Mouse (Mus musculus): ENCODE data around the gene Gm42906. TPM values are rescaled to one million over a fixed set of nuclear protein-coding genes. Genes with fewer than 3 reads are reported as not detected.

Gm42906 gene
- polyA plus RNA-seq, 1 experiment from 2014 or later, result not detected

GRCm38 (mm10) chr5:151133744-151134143 lies 294.2 kb downstream of the Gm42906 start:
- H3K9me3 ChIP-seq (replicated peaks), result no peaks in the 10 kb centered on the region
- no peaks in the 10 kb centered on the region for H3K36me3 ChIP-seq
- WGBS (ENCODE audit: insufficient replicate concordance), result 80% methylated on average over 14 of the region's 14 CpGs
- no peak overlapping the region for H3K4me3 ChIP-seq
- H3K27me3 ChIP-seq (replicated peaks), result no peaks in the 10 kb centered on the region
- no peak overlapping the region for H3K4me2 ChIP-seq
- H3K9ac ChIP-seq, result no peak overlapping the region
- no peak for ATAC-seq
- H3K27ac ChIP-seq, result no peak overlapping the region
- peaks cover 15% of the 10 kb centered on the region for H3K4me1 ChIP-seq

- Histone ChIP-seq H3K36me3 (no peaks in the 10 kb centered on the region), H3K27ac (no peak overlapping the region), H3K4me2 (no peak overlapping the region), H3K27me3 (replicated peaks) (no peaks in the 10 kb centered on the region), H3K4me3 (no peak overlapping the region), H3K4me1 (0 out of 2 replicates have a peak, but pooled peaks cover 9% of the 10 kb centered on the region), H3K9me3 (replicated peaks) (no peaks in the 10 kb centered on the region), H3K9ac (no peak overlapping the region)
- 22% methylated on average over 2 of the region's 2 CpGs for WGBS (ENCODE audit: insufficient replicate concordance)
- ATAC-seq, result no peak
Observed at GRCm38 (mm10) chr5:151129762-151130161, 298.2 kb downstream of the Gm42906 start.

GRCm38 (mm10) chr5:151127298-151127717 lies 300.7 kb downstream of the Gm42906 start:
- no peaks in the 10 kb centered on the region for H3K27me3 ChIP-seq (replicated peaks)
- ATAC-seq, result peak; percentile 69; the same call in 1 of the 2 replicates
- no peak overlapping the region for H3K4me3 ChIP-seq
- 0 out of 2 replicates have a peak, but pooled peaks cover 9% of the 10 kb centered on the region for H3K4me1 ChIP-seq
- H3K4me2 ChIP-seq, result peak overlapping the region; percentile 18
- H3K27ac ChIP-seq, result no peak overlapping the region
- WGBS (ENCODE audit: insufficient replicate concordance), result 8% methylated on average over 6 of the region's 6 CpGs
- H3K9me3 ChIP-seq (replicated peaks), result no peaks in the 10 kb centered on the region
- H3K36me3 ChIP-seq, result no peaks in the 10 kb centered on the region
- H3K9ac ChIP-seq, result no peak overlapping the region

GRCm38 (mm10) chr5:151126608-151127005 lies 301.4 kb downstream of the Gm42906 start:
- H3K9me3 ChIP-seq (replicated peaks), result no peaks in the 10 kb centered on the region
- no peak overlapping the region for H3K4me3 ChIP-seq
- 0 out of 2 replicates have a peak, but pooled peaks cover 9% of the 10 kb centered on the region for H3K4me1 ChIP-seq
- no peak overlapping the region for H3K4me2 ChIP-seq
- no peaks in the 10 kb centered on the region for H3K27me3 ChIP-seq (replicated peaks)
- no peak overlapping the region for H3K27ac ChIP-seq
- no peaks in the 10 kb centered on the region for H3K36me3 ChIP-seq
- H3K9ac ChIP-seq, result no peak overlapping the region
- 54% methylated on average over 10 of the region's 10 CpGs for WGBS (ENCODE audit: insufficient replicate concordance)
- ATAC-seq, result no peak

- 70% methylated on average over 6 of the region's 6 CpGs for WGBS (ENCODE audit: insufficient replicate concordance)
- Histone ChIP-seq H3K36me3 (no peaks in the 10 kb centered on the region), H3K9ac (no peak overlapping the region), H3K27ac (no peak overlapping the region), H3K9me3 (replicated peaks) (no peaks in the 10 kb centered on the region), H3K4me2 (no peak overlapping the region), H3K4me1 (0 out of 2 replicates have a peak, but pooled peaks cover 9% of the 10 kb centered on the region), H3K27me3 (replicated peaks) (no peaks in the 10 kb centered on the region), H3K4me3 (no peak overlapping the region)
- no peak for ATAC-seq
Observed at GRCm38 (mm10) chr5:151125985-151126607, 301.9 kb downstream of the Gm42906 start.

GRCm38 (mm10) chr5:151117846-151118245 lies 310.1 kb downstream of the Gm42906 start:
- Histone ChIP-seq H3K4me3 (no peak overlapping the region), H3K9ac (no peak overlapping the region), H3K36me3 (no peaks in the 10 kb centered on the region), H3K27me3 (replicated peaks) (no peaks in the 10 kb centered on the region), H3K4me1 (no peaks in the 10 kb centered on the region), H3K4me2 (no peak overlapping the region), H3K9me3 (replicated peaks) (no peaks in the 10 kb centered on the region), H3K27ac (no peak overlapping the region)
- WGBS (ENCODE audit: insufficient replicate concordance), result 64% methylated on average over 2 of the region's 2 CpGs
- ATAC-seq, result no peak; the same call in 1 of the 2 replicates

- ATAC-seq, result no peak
- no peaks in the 10 kb centered on the region for H3K9me3 ChIP-seq (replicated peaks)
- H3K9ac ChIP-seq, result no peak overlapping the region
- H3K4me3 ChIP-seq, result no peak overlapping the region
- no peak overlapping the region for H3K4me2 ChIP-seq
- 74% methylated on average over 5 of the region's 5 CpGs for WGBS (ENCODE audit: insufficient replicate concordance)
- no peak overlapping the region for H3K27ac ChIP-seq
- no peaks in the 10 kb centered on the region for H3K36me3 ChIP-seq
- H3K27me3 ChIP-seq (replicated peaks), result no peaks in the 10 kb centered on the region
- no peaks in the 10 kb centered on the region for H3K4me1 ChIP-seq
Observed at GRCm38 (mm10) chr5:151116192-151116887, 311.6 kb downstream of the Gm42906 start.

- no peaks in the 10 kb centered on the region for H3K9me3 ChIP-seq (replicated peaks)
- H3K27ac ChIP-seq, result no peak overlapping the region
- H3K36me3 ChIP-seq, result no peaks in the 10 kb centered on the region
- no peak for ATAC-seq
- H3K4me3 ChIP-seq, result no peak overlapping the region
- H3K4me2 ChIP-seq, result no peak overlapping the region
- H3K9ac ChIP-seq, result no peak overlapping the region
- no peaks in the 10 kb centered on the region for H3K27me3 ChIP-seq (replicated peaks)
- WGBS (ENCODE audit: insufficient replicate concordance), result 66% methylated on average over 9 of the region's 9 CpGs
- H3K4me1 ChIP-seq, result peaks cover 5% of the 10 kb centered on the region; the same call in 1 of the 2 replicates
Observed at GRCm38 (mm10) chr5:151112743-151113142, 315.2 kb downstream of the Gm42906 start.

GRCm38 (mm10) chr5:151111080-151111871 lies 316.7 kb downstream of the Gm42906 start:
- WGBS (ENCODE audit: insufficient replicate concordance), result 70% methylated on average over 7 of the region's 7 CpGs
- Histone ChIP-seq H3K36me3 (no peaks in the 10 kb centered on the region), H3K9ac (no peak overlapping the region), H3K4me3 (no peak overlapping the region), H3K9me3 (replicated peaks) (no peaks in the 10 kb centered on the region), H3K27me3 (replicated peaks) (no peaks in the 10 kb centered on the region), H3K4me1 (peaks cover 5% of the 10 kb centered on the region; the same call in 1 of the 2 replicates), H3K27ac (no peak overlapping the region), H3K4me2 (no peak overlapping the region)
- no peak for ATAC-seq

- no peak overlapping the region for H3K27ac ChIP-seq
- H3K9ac ChIP-seq, result no peak overlapping the region
- H3K4me3 ChIP-seq, result no peak overlapping the region
- no peaks in the 10 kb centered on the region for H3K27me3 ChIP-seq (replicated peaks)
- ATAC-seq, result no peak
- WGBS (ENCODE audit: insufficient replicate concordance), result 72% methylated on average over 6 of the region's 6 CpGs
- no peaks in the 10 kb centered on the region for H3K9me3 ChIP-seq (replicated peaks)
- H3K36me3 ChIP-seq, result no peaks in the 10 kb centered on the region
- no peak overlapping the region for H3K4me2 ChIP-seq
- H3K4me1 ChIP-seq, result peaks cover 5% of the 10 kb centered on the region; the same call in 1 of the 2 replicates
Observed at GRCm38 (mm10) chr5:151110461-151110908, 317.5 kb downstream of the Gm42906 start.

- H3K9ac ChIP-seq, result no peak overlapping the region
- no peaks in the 10 kb centered on the region for H3K9me3 ChIP-seq (replicated peaks)
- H3K4me1 ChIP-seq, result peaks cover 5% of the 10 kb centered on the region; the same call in 1 of the 2 replicates
- no peak overlapping the region for H3K4me2 ChIP-seq
- H3K27me3 ChIP-seq (replicated peaks), result no peaks in the 10 kb centered on the region
- no peak for ATAC-seq
- no peaks in the 10 kb centered on the region for H3K36me3 ChIP-seq
- 56% methylated on average over 2 of the region's 2 CpGs for WGBS (ENCODE audit: insufficient replicate concordance)
- H3K27ac ChIP-seq, result no peak overlapping the region
- no peak overlapping the region for H3K4me3 ChIP-seq
Observed at GRCm38 (mm10) chr5:151109822-151110221, 318.1 kb downstream of the Gm42906 start.

Data from liver, embryonic 12.5 days (tissue).